Mouse (Mus musculus) liver, postnatal 0 days (tissue): ENCODE measurements at regions not wholly inside any gene's neighbourhood (a gene's known extent, or its start where the extent isn't known, plus 50 kb on each side); places are given as distances from the start of the nearest gene placed in this dataset.

Experiments
- CTCF ChIP-seq: sonication (generic); IDR thresholded peaks from 2 replicates; pipeline ENCODE4 v1.5.1; 2016; ENCODE audit warnings: antibody characterized with exemption, low read depth
- EP300 ChIP-seq: IDR thresholded peaks from 2 replicates; pipeline ENCODE4 v1.6.1; 2016; ENCODE audit warnings: antibody characterized with exemption, low read depth, mild to moderate bottlenecking

DNA sequence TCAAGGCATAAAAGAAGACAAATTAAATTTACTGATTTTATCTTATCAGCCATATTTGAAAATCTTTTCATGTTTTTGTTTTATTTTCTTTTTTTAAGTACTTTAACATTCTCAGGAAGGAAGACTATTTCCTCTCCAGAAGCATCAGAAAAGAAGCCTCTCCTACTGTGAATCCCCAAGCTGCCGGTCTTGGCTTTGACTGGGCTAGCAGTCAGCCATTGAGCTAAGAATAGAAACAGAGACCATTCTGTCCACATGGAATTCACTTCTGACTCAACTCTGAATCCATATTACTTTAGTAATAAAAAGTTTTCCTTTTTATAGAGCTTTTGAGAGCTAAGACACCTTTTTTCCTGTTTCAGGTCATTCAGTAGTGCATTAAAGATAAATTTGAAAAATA, 194.8 kb upstream of the Mbnl1 start:
- TF ChIP-seq EP300, result no peak
- no peak for TF ChIP-seq CTCF
